Mouse (Mus musculus) forebrain, embryonic 15.5 days (tissue): Measurements from ENCODE around the gene Kcnc3. TPM values are rescaled to one million over a fixed set of nuclear protein-coding genes. Genes with fewer than 3 reads are reported as not detected.

Experiments
- polyA plus RNA-seq: library from polyadenylated mRNA; unstranded; fragments of >200 nt; fragmentation: Nextera tagmentation; extraction: Ambion mirVana; gene quantifications from 2 replicates; pipeline ENCODE4 v1.2.1, GENCODE M21; 2015

Gene Kcnc3
- polyA plus RNA-seq, 1 experiment from 2014 or later: 2.6 TPM

Other genes starting within 250 kb of the Kcnc3 start
- gene Syt3, start 206.6 kb upstream of the Kcnc3 start, polyA plus RNA-seq: 24.5 and 26.7 TPM in 2 replicates
- 1.1 and 1.4 TPM in 2 replicates for gene 1700008O03Rik, start 204.8 kb upstream of the Kcnc3 start, polyA plus RNA-seq
- 15.6 and 15.7 TPM in 2 replicates for gene Lrrc4b, start 161.6 kb upstream of the Kcnc3 start, polyA plus RNA-seq
- gene Aspdh, start 125.3 kb upstream of the Kcnc3 start, polyA plus RNA-seq: 4.3 and 5.8 TPM in 2 replicates
- 52.5 and 56.6 TPM in 2 replicates for gene Josd2, start 122.7 kb upstream of the Kcnc3 start, polyA plus RNA-seq
- 133 and 138 TPM in 2 replicates for gene Emc10, start 94.1 kb upstream of the Kcnc3 start, polyA plus RNA-seq
- gene Fam71e1, start 94.1 kb upstream of the Kcnc3 start, polyA plus RNA-seq: 30.2 and 30.5 TPM in 2 replicates
- 0.13 and 0.15 TPM in 2 replicates for gene Mybpc2, start 66.0 kb upstream of the Kcnc3 start, polyA plus RNA-seq
- not detected in 2 replicates for gene Spib, start 58.6 kb upstream of the Kcnc3 start, polyA plus RNA-seq
- 46.9 and 54.1 TPM in 2 replicates for gene Pold1, start 41.8 kb upstream of the Kcnc3 start, polyA plus RNA-seq
- 70.5 and 79.5 TPM in 2 replicates for gene Nr1h2, start 36.7 kb upstream of the Kcnc3 start, polyA plus RNA-seq
- gene Napsa, start 18.3 kb upstream of the Kcnc3 start, polyA plus RNA-seq: 1.0 and 1.6 TPM in 2 replicates
- gene Myh14, start 80.2 kb downstream of the Kcnc3 start, polyA plus RNA-seq: 1.3 and 1.5 TPM in 2 replicates
- not detected in 2 replicates for gene Izumo2, start 118.1 kb downstream of the Kcnc3 start, polyA plus RNA-seq
- 36.2 and 37.2 TPM in 2 replicates for gene Vrk3, start 157.7 kb downstream of the Kcnc3 start, polyA plus RNA-seq
- gene Zfp473, start 160.4 kb downstream of the Kcnc3 start, polyA plus RNA-seq: 1.1 and 1.2 TPM in 2 replicates
- gene Nup62, start 225.4 kb downstream of the Kcnc3 start, polyA plus RNA-seq: 52.3 and 56.0 TPM in 2 replicates
- 1.8 and 2.3 TPM in 2 replicates for gene Il4i1, start 225.7 kb downstream of the Kcnc3 start, polyA plus RNA-seq
- gene Atf5, start 226.0 kb downstream of the Kcnc3 start, polyA plus RNA-seq: 4.6 and 5.0 TPM in 2 replicates